Mouse (Mus musculus) frontal cortex, postnatal 14 days (tissue): Measurements from ENCODE around the gene Abhd15.
"Not testable (repeated sequence)": the region's sequence is repeated elsewhere in the genome, so short reads cannot be mapped to it uniquely, and the experiment has no call there.

ENCODE experiments used
- DNase-seq, 2 experiments: peaks; one replicate each; pipeline ENCODE4 v3.0.0; 2022; ENCODE audit warnings: low spot score in 2 of 2

Gene Abhd15

GRCm38 (mm10) chr11:77512891-77513810 is 1.8 kb upstream of the Abhd15 start:
- DNase-seq: peak in 1 of 2 experiments; percentile 44

DNA sequence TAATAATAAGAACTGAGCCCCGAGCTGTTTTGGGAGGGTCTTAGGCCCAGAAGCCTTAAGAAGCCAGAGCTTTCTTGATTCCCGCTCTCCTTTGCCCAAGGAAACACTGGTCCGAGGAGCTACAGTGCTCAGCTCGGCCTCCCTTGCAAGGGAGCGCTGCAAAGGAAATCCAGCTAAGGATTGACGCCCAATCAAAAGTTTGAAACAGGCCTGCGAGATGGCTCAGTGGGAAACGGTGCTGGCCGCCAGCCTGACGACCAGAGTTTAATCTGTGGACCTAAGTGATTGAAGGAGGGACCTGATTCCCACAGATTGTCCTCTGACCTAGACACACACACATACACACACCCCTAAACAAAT is 1.1 kb upstream of the Abhd15 start:
- DNase-seq: no peak

GRCm38 (mm10) chr11:77514281-77514831 is 565 bp upstream of the Abhd15 start:
- DNase-seq: no peak

- no peak for DNase-seq
Observed at GRCm38 (mm10) chr11:77515637-77516552, 974 bp downstream of the Abhd15 start, which contains the start of gene Trp53i13. Gene Trp53i13, minus strand, starts transcription at chr11:77515980.

DNA sequence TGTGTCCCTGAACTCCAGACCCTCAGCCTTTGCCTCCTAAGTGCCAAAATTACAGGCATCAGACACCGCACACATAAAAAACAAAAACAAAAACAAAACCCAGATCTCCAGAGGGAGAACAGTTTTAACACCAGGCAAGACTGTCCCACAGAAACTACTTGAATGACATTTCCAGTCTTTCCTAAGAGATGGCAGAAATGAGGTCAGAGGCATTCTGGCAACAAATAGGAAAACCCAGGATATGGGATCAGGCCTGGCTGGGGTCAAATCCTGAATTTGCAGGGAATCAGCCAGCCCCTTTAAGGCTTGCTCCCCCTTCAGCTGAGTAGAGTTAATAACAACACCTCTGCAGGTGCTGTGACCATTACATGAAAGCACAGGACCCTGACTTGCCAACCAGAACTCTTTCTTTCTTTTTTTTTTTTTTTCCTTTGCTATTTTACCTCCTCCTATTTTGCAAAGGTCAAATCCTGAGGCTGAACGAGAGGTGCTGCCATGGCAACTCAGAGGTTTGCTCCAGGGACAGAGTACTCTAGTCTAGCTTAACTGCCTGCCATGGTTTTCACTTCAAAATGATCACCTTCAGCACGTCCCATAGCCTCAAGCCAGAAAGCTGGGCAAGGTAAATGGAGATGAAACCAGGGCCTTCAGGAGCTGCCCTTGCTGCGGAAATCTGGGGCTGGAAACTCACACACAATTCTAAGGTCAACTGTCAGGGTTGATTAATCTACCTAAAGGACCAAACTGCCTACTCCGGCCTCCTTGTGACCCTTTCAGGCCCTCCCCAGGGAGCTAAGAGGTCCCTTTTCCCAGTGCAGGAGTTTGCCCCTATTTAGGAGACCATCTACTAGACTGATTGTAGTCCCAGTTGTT is 1.9 kb downstream of the Abhd15 start:
- DNase-seq: no peak

DNA sequence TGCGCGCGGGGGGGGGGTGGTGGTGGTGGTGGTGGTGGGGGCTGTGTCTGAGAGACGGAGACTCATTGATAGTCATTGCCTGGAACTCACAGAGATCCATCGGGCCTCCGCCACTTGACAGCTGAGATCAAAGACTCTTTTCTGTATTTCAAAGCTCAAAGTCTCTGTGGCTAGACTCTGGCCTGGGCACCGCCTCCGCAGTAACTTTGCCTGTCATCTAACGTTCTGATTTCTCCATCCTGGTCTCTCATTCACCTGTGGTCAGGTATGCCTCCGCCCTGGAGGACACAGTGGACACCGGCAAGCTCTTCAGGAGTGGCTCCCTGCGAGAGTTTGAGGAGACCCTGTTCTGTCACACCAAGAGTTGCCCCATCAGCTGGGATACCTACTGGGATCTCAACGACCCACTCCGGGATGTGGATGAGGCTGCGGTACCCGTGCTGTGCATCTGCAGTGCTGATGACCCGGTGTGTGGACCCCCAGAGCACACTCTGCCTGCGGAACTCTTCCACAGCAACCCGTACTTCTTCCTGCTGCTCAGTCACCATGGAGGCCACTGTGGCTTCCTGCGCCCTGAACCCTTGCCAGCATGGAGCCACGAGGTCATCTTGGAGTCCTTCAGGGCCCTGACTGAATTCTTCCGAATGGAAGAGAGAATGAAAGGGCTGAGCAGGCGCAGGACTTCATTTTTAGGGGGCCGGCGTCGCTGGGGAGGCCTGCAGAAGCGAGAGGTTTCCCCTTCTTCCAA is 3.3 kb downstream of the Abhd15 start:
- DNase-seq: no peak

GRCm38 (mm10) chr11:77519043-77519442 is 4.1 kb downstream of the Abhd15 start, which contains the start of gene Gm10392:
Gene Gm10392, minus strand, starts transcription at chr11:77519198.
- peak in 1 of 2 experiments; percentile 22 for DNase-seq

DNA sequence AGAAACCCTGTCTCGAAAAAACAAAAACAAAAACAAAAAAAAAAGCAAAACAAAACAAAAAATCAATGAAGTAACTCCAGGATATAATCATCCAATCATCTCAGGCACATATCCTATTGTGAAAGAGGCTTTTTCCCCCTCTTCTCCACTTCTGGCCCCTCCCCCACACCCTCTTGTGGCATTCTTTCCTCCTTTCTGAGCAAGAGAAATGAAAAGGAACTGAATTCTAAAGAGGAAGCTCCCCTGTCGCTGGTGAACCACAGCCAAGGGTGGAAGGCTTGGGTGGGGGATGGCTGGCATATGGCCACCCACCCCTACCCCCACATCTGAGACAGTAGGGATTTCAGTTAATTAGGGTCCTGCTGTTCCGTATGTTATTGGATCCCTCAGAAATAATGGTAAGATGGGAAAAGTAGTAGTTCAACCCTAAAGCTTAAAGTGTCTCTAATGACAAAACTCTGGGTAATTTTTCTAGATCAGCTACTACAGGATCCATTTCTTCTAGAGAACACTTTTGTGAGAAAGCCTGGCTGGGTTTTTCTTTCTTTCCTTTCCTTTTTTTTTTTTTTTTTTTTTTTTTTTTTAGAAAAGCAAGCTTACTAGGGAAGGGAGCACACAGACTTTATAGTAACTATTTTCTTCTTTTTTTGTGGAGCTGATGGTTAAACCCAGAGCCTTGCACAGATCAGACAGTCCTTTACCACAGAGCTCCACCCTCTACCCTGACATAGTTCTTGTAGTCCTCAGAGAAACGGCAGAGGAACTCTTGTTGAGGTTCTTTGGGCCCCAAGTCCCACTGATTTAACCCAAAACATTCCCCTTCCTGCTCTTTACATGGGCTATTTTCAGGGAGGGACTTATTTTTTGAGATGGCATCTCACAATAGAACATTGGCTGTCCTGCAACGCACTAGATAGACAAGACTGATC is 5.9 kb downstream of the Abhd15 start:
- DNase-seq: peak in 1 of 2 experiments; percentile 37

GRCm38 (mm10) chr11:77525804-77526486 is 11.0 kb downstream of the Abhd15 start:
- DNase-seq: no peak

DNA sequence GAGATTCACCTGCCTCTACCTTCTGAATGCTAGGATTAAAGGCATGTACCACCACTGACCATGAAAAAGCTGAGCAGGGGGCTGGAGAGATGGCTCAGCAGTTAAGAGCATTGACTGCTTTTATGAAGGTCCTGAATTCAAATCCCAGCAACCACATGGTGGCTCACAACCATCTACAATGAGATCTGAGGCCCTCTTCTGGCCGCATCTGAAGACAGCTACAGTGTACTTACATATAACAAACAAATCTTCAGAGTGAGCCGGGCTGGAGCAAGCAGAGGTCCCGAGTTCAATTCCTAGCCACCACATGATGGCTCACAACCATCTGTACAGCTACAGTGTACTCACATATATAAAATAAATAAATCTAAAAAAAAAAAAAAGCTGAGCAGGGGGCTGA is 13.5 kb downstream of the Abhd15 start:
- DNase-seq: not testable (repeated sequence)

GRCm38 (mm10) chr11:77529644-77530043 is 14.7 kb downstream of the Abhd15 start:
- no peak for DNase-seq

DNA sequence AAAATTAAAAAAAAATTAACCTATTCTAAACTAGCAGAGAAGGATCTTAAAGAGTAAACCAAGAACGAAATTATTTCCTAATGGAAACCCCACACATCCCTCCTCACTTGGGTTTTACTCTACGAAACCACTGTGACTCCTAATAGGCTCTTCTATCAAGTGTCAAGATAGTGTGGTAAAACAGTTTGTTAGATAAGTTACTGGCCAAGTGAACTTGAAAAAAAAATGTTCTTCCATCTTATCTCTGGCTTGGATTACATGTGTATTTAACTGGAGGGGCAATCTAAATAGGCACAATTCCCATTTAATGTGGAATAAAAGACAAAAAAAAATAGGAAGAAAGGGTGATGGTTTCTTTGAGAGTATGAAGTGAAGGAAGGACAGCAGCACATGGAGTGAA is 15.9 kb downstream of the Abhd15 start:
- no peak for DNase-seq

DNA sequence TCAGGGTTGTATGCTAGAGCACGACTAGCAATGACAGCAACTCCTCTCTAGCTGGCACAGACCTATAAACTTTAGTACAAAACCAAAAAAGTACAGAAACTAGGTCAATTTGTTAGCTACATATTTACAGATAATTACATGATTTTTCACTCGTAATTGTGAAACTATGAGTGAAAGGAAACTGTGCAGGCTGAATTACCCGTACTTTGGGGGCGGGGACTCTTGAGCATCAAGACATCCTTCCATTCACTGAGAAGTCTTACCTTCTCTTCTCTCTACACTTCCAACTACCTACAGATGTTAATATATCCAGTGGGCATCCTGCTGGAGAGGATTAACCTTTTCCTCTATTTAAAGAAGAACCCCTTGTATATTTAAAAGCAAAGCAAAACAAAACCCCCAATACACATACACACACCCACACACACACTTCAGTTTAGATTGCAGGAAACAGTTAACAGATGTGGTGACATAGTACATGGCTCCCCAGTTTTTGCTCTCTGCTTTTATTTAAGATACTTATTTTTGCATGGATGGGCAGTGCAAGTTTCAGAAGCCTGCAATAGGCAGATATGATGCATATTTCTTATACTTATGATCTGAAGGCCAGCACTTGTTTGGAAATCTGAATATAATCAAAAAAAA is 17.4 kb downstream of the Abhd15 start:
- no peak for DNase-seq

- DNase-seq: no peak
Observed at GRCm38 (mm10) chr11:77545261-77545660, 30.3 kb downstream of the Abhd15 start.

DNA sequence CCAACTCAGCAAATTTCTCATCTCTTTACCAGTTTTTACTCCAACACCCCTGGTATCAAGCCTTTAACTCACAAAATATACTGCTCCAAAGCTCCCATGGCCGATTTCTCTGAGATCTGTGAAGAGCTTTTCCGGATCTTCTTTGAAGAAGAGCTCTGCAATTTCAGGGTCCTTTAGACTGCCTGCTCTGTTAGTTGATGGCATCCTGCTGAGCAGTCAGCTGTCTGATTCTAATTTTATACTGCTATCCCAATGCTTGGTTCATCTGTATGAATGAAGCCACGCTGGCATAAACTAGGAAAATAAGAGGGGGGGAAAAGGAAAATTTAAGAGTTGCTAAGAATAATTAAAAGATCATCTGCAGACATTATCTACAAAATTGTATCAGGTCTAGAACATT is 70.3 kb downstream of the Abhd15 start:
- no peak for DNase-seq
